Mouse (Mus musculus) left cerebral cortex, postnatal 25 days (tissue): ENCODE measurements around the gene Ehmt1. TPM values are rescaled to one million over a fixed set of nuclear protein-coding genes. Genes with fewer than 3 reads are reported as not detected.
A peak's percentile ranks its signal among the peaks of the same experiment; 100 is the strongest.
"Not testable (repeated sequence)": the region's sequence is repeated elsewhere in the genome, so short reads cannot be mapped to it uniquely, and the experiment has no call there.

Experiments
- DNase-seq, 2 experiments: peaks; one replicate each; pipeline ENCODE4 v3.0.0; 2022; ENCODE audit warnings: low spot score in 2 of 2, mixed read lengths in 1 of 2
- intact Hi-C: fragments of 180-260 bp; cut with DNase I; formaldehyde crosslinking; loops from one replicate; pipeline ENCODE4 v1.15.1; 2025
- total RNA-seq, 2 experiments: library from RNA; stranded (reverse); gene quantifications; 2 replicates each; pipeline ENCODE4 v1.2.3; 2021

Ehmt1 gene
- total RNA-seq = 10 to 100 TPM; 52.2 to 56.3 TPM

DNA sequence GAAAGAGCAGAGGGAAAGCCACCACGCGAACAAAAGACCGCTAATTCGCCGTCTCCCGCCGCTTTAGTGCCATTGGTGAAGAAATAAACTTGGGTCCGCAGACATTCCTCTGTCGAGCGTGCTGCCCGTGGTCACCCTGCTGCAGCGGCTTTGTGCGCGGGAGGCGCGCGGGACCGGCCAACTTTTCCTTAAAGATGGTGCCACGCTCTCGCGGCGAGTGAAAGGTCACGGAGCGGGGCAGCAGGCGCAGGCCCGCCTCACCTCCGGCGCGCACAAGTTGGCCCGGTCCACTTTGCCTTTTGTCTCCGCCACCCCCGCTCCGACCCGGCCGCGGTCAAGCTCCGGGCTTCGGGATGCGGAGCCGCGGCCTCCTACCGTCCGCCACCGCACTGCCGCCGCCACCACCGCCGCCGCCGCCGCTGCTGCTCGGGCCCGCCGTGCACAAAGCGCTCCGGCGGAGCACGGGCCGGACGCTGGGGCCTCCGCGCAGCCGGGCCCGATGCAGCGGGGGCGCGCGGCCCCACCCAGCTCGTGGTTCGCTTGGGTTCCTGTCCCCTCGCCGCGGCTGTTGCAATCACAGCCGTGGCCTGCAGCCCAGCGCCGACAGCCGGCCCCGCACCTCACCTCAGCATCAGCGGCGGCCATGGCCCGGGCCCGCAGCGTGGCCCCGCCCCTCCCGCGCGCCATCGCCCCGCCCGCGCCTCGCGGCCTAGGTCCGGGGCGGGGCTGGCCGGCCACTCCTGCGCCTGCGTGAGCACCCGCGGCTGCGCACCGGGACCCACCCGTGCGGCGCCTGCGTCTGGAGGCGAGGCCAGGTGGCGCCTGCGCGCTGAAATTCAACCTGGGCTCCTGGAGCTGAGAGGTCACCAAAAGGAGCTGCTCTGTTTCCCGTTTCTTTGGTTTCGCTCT is at the start of gene Ehmt1:
Ehmt1 (minus strand) TSS at position 685 of the 909 bp plus-strand sequence.
- peak; percentile 96 for DNase-seq
- intact Hi-C loops = no loop called here

GRCm38 (mm10) chr2:24962304-24963000 is 43.0 kb upstream of the Ehmt1 start, which contains the start of gene Dph7:
TSS of gene Dph7 (plus strand) at chr2:24962400.
- intact Hi-C loops = no loop called here
- DNase-seq = peak; percentile 87 to 93

- peak in 1 of 2 experiments; percentile 23 for DNase-seq
- intact Hi-C loops = no loop called here
Measured at GRCm38 (mm10) chr2:24960910-24961309, 41.5 kb upstream of the Ehmt1 start.

DNA sequence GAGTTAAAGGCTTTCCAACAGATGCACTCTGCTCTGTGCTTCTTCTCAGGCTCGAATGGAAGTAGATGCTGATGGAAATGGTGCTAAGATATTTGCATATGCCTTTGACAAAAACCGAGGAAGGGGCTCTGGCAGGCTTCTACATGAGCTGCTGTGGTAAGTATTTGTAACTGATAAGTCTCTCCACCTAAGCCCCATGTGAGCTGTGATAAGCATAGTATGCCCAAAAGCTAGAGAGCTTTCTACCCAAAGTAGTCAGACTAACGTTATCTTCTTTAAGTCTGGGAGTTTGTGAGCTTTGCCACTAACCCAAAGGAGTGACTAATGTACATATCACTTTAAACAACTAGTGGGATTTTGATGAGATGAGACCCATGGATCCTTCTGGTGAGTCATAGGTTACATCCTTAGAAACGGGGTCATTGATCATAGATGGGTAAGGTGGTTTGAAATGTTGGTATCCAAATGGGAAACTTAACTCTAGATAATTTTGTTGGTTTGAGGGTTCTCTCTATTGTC is 33.2 kb upstream of the Ehmt1 start:
- intact Hi-C loops = no loop called here

GRCm38 (mm10) chr2:24950189-24950535 is 30.7 kb upstream of the Ehmt1 start:
- intact Hi-C loops = no loop called here
- no peak for DNase-seq

More for the DNA sequence above, 33.2 kb upstream of the Ehmt1 start:
- no peak for DNase-seq

DNA sequence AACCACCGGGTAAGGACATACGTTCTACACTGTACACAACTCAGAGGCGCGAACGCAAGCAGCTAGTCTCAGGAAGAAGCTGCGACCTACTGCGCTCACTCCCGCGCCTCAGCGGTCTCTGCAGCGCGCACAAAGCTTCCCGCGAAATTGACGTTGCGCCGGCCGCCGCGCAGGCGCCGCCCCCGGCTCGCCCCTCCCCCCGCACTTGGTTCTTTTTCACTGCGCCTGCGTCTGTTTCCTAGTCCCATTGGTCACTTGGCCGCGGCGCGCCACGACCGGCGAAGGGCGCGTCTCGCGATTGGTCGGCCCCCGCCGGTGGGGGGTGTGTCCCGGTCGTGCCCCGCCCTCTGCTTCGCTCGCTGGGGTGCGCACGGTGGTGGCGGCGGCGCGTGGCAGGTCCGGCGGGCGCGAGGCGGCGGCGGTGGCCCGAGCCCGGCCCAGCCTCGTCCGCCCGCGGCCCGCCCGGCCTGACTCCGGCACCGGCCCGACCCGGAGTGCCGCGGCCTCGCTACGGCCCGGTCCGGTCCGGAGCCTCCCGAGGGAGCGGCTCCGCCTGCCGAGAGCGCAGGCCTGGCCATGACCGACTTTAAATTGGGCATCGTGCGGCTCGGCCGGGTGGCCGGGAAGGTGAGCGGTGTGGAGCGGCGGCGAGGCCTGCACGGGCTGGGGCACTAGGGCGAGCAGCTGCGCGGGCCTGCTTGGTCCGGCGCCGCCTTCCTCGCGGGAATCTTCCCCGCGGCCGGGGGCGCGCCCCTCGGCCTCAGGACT is 30.2 kb upstream of the Ehmt1 start, which contains the start of gene Zmynd19:
Zmynd19 (plus strand) TSS at position 372 of the 768 bp plus-strand sequence.
- DNase-seq = peak; percentile 98 to 99
- intact Hi-C loops = no loop called here

DNA sequence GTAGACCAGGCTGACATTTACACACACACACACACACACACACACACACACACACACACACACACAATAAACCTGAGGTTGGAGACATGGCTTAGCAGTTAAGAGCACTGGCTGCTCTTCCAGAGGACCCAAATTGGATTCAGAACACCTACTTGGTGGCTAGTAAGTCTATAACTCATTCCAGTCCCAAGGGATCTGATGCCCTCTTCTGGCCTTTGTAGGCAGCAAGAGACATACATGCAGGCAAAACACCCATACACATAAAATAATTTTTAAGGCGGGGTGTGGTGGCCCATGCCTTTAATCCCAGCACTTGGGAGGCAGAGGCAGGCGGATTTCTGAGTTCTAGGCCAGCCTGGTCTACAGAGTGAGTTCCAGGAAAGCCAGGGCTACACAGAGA is 24.9 kb upstream of the Ehmt1 start:
- intact Hi-C loops, DNase-seq: not testable (repeated sequence)

DNA sequence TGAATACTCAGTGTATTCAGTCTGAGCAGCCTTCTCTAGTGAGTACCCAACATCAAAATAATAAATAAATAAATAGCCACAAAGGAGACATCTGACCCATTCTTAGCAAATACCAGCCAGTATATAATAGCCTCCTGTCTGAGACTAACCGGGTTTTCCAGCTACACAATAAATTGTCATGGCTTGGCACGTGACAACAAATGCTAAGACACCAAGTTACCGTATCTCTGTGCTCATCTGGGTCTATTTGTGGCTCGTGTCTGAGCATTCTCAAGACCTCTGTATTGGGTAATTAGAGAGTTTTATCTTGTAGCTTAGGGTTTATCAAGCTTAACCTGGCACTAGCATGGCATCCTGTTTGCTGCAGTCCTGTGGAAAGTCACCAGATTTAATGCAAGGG is 22.7 kb upstream of the Ehmt1 start:
- no peak for DNase-seq
- intact Hi-C loops = no loop called here

- DNase-seq = peak; percentile 81 to 89
- intact Hi-C loops = no loop called here
Measured at GRCm38 (mm10) chr2:24935057-24935796, 15.8 kb upstream of the Ehmt1 start, which contains the start of gene Arrdc1. TSS of gene Arrdc1 (minus strand) at chr2:24935252.

- intact Hi-C loops = no loop called here
- DNase-seq = peak in 1 of 2 experiments; percentile 14
Measured at GRCm38 (mm10) chr2:24934441-24934963, 15.1 kb upstream of the Ehmt1 start.

- intact Hi-C loops = no loop called here
- no peak for DNase-seq
Measured at GRCm38 (mm10) chr2:24929593-24929992, 10.2 kb upstream of the Ehmt1 start.

DNA sequence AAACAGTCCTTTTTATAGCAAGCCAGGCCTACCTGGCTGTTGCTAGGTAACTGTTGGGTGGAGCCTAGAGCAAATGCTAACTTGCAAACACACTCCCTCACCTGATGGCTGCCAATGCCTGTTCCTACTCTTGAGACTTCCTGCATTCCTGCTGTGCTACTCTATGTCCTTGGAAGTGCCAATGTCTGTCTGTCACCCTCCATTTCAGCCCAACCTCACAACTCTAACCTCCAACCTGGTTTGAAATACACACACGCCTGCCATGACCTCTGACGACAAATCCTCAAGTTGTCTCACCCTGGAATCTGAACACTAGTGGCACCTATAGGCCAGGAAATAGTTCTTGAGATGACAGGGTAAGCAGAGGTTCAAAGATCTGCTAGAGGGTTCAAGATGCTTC is 9.7 kb upstream of the Ehmt1 start:
- no peak for DNase-seq
- intact Hi-C loops = no loop called here

DNA sequence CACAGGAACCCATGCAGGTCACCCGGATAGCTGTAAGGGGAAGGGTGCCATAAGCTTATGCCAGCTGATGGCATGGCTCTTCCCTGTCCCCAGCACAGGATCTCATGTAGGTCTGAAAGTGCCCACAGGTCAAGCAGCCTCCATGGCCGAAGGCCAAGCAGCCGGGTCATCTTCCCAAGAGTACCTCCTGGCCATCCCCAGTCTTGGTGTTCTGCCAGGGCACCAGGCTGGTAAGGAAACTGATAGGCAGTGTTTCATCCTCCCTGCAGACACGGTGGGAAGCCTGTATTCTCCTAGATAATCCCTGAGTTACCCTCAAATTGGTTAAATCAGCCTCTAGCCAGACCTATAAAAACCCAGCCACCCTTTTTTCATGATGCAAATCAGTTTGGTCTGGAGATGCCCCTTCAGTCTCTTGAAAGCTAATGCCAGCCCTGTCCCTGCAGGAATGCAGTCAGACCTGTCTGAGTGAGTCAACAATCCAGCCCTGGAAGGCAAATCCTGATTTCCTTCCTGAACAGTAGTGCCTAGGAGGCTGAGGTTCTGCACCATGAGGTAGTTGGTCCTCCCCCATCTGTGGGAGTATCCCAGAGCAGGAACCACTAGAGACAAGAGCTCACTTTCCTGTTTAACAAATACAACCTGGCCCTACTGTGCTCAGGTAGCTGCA is 8.5 kb upstream of the Ehmt1 start:
- DNase-seq = no peak
- intact Hi-C loops = no loop called here

GRCm38 (mm10) chr2:24926965-24927358 is 7.5 kb upstream of the Ehmt1 start:
- DNase-seq = no peak
- intact Hi-C loops = no loop called here

DNA sequence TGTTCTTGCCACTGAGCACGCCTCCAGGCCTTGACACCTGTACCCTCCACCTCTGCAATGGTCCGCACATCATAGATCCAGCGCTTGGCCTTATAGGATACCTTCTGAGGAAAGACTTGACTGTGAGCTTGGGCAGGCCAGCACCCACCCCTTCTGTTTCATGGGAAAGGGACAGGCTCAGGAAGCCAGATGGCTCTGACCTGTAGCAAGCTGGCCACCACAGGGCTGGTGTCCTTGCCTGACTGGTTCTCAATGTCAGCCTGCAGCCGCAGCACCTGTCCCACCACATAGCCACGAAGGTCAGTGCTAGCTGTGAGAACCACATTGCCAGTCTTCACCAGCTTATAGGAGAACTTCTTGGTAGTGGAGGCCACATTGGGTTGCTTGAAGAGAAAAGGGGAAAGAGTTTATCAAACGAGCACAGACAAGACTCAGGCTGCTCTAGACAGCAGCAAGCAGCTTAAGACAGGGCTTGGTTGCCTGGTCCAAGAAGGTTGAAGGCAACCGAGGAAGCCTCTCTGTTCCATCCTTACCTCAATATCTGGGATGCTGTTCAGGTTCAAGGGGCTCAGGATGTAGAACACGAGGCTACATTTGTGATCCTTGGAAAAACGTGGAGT is 7.0 kb upstream of the Ehmt1 start:
- DNase-seq = no peak
- intact Hi-C loops = no loop called here

- intact Hi-C loops = no loop called here
- DNase-seq = no peak
Measured at GRCm38 (mm10) chr2:24925284-24925683, 5.9 kb upstream of the Ehmt1 start.

- intact Hi-C loops = no loop called here
- DNase-seq = no peak
Measured at GRCm38 (mm10) chr2:24923561-24923960, 4.1 kb upstream of the Ehmt1 start.

- DNase-seq = no peak
- intact Hi-C loops = no loop called here
Measured at GRCm38 (mm10) chr2:24919839-24920175, 393 bp upstream of the Ehmt1 start.
